Mouse (Mus musculus) cerebellum, adult 11-12 months (tissue): ENCODE results near the gene Maml2.

Experiments used
- DNase-seq: peaks from one replicate; pipeline ENCODE4 v3.0.0; 2022

Gene Maml2

GRCm38 (mm10) chr9:13297668-13298512 lies at the start of gene Maml2:
Gene Maml2 (plus strand): TSS chr9:13297957.
- DNase-seq = peak; percentile 81

GRCm38 (mm10) chr9:13248104-13248503 lies 49.7 kb upstream of the Maml2 start:
- no peak for DNase-seq

- DNase-seq = no peak
Observed at GRCm38 (mm10) chr9:13251251-13251650, 46.5 kb upstream of the Maml2 start.

GRCm38 (mm10) chr9:13256726-13257125 lies 41.0 kb upstream of the Maml2 start:
- DNase-seq = no peak

- no peak for DNase-seq
Observed at GRCm38 (mm10) chr9:13258173-13258572, 39.6 kb upstream of the Maml2 start.

GRCm38 (mm10) chr9:13260980-13261379 lies 36.8 kb upstream of the Maml2 start:
- no peak for DNase-seq

GRCm38 (mm10) chr9:13273219-13273618 lies 24.5 kb upstream of the Maml2 start:
- no peak for DNase-seq

- no peak for DNase-seq
Observed at GRCm38 (mm10) chr9:13287482-13287881, 10.3 kb upstream of the Maml2 start.

GRCm38 (mm10) chr9:13296274-13297121 lies 1.3 kb upstream of the Maml2 start:
- peak; percentile 88 for DNase-seq

- DNase-seq = no peak
Observed at GRCm38 (mm10) chr9:13297122-13297667, 562 bp upstream of the Maml2 start.

- no peak for DNase-seq
Observed at GRCm38 (mm10) chr9:13298513-13298878, 739 bp downstream of the Maml2 start.

GRCm38 (mm10) chr9:13299190-13299589 lies 1.4 kb downstream of the Maml2 start:
- DNase-seq = no peak

GRCm38 (mm10) chr9:13300041-13300441 lies 2.3 kb downstream of the Maml2 start:
- DNase-seq = peak; percentile 47

- DNase-seq = no peak
Observed at GRCm38 (mm10) chr9:13300891-13301782, 3.4 kb downstream of the Maml2 start.

- DNase-seq = no peak
Observed at GRCm38 (mm10) chr9:13302183-13302825, 4.5 kb downstream of the Maml2 start.

GRCm38 (mm10) chr9:13303099-13303771 lies 5.5 kb downstream of the Maml2 start:
- no peak for DNase-seq

GRCm38 (mm10) chr9:13303976-13304375 lies 6.2 kb downstream of the Maml2 start:
- no peak for DNase-seq

- DNase-seq = no peak
Observed at GRCm38 (mm10) chr9:13306471-13306870, 8.7 kb downstream of the Maml2 start.

- no peak for DNase-seq
Observed at GRCm38 (mm10) chr9:13307226-13307625, 9.5 kb downstream of the Maml2 start.

- no peak for DNase-seq
Observed at GRCm38 (mm10) chr9:13308718-13309117, 11.0 kb downstream of the Maml2 start.

GRCm38 (mm10) chr9:13309807-13310206 lies 12.1 kb downstream of the Maml2 start:
- no peak for DNase-seq
